Mouse (Mus musculus): Measurements from ENCODE around the gene Echdc3. TPM values are rescaled to one million over a fixed set of nuclear protein-coding genes. Genes with fewer than 3 reads are reported as not detected.

Echdc3 gene
- polyA plus RNA-seq, 1 experiment from 2014 or later: 12.1 TPM

- no peak overlapping the region for H3K4me3 ChIP-seq (replicated peaks; ENCODE audit: low read length)
- 87% methylated on average over 4 of the region's 4 CpGs for whole genome bisulfite sequencing
- no peaks in the 10 kb centered on the region for H3K9me3 ChIP-seq (replicated peaks; ENCODE audit: control insufficient read depth, low read length)
- ATAC-seq (ENCODE audit: insufficient read depth, low FRiP score): no peak
- no peaks in the 10 kb centered on the region for H3K27me3 ChIP-seq (ENCODE audit: control insufficient read depth, insufficient read depth, low read length)
- H3K9ac ChIP-seq (ENCODE audit: low read length): no peak overlapping the region
- no peaks in the 10 kb centered on the region for H3K36me3 ChIP-seq (ENCODE audit: control insufficient read depth, insufficient read depth, low read length)
- no peaks in the 10 kb centered on the region for H3K4me1 ChIP-seq (ENCODE audit: control insufficient read depth, insufficient read depth, low read length)
- H3K27ac ChIP-seq (ENCODE audit: low read length): no peak overlapping the region
- no peak overlapping the region for H3K4me2 ChIP-seq (ENCODE audit: low read depth, low read length)
Measured at GRCm38 (mm10) chr2:6146257-6146656, 66.6 kb downstream of the Echdc3 start.

- H3K9ac ChIP-seq (ENCODE audit: low read length): no peak overlapping the region
- no peaks in the 10 kb centered on the region for H3K4me1 ChIP-seq (ENCODE audit: control insufficient read depth, insufficient read depth, low read length)
- H3K27ac ChIP-seq (ENCODE audit: low read length): no peak overlapping the region
- no peaks in the 10 kb centered on the region for H3K9me3 ChIP-seq (replicated peaks; ENCODE audit: control insufficient read depth, low read length)
- no peaks in the 10 kb centered on the region for H3K27me3 ChIP-seq (ENCODE audit: control insufficient read depth, insufficient read depth, low read length)
- no peak overlapping the region for H3K4me2 ChIP-seq (ENCODE audit: low read depth, low read length)
- H3K4me3 ChIP-seq (replicated peaks; ENCODE audit: low read length): no peak overlapping the region
- H3K36me3 ChIP-seq (ENCODE audit: control insufficient read depth, insufficient read depth, low read length): no peaks in the 10 kb centered on the region
- 72% methylated on average over 10 of the region's 10 CpGs for WGBS
- ATAC-seq (ENCODE audit: insufficient read depth, low FRiP score): no peak
Measured at GRCm38 (mm10) chr2:6145611-6146010, 67.2 kb downstream of the Echdc3 start.

GRCm38 (mm10) chr2:6142915-6143654 is 69.7 kb downstream of the Echdc3 start:
- H3K36me3 ChIP-seq (ENCODE audit: control insufficient read depth, insufficient read depth, low read length): no peaks in the 10 kb centered on the region
- H3K9ac ChIP-seq (ENCODE audit: low read length): no peak overlapping the region
- no peaks in the 10 kb centered on the region for H3K9me3 ChIP-seq (replicated peaks; ENCODE audit: control insufficient read depth, low read length)
- no peaks in the 10 kb centered on the region for H3K27me3 ChIP-seq (ENCODE audit: control insufficient read depth, insufficient read depth, low read length)
- no peak overlapping the region for H3K4me2 ChIP-seq (ENCODE audit: low read depth, low read length)
- 70% methylated on average over 16 of the region's 16 CpGs for WGBS
- no peaks in the 10 kb centered on the region for H3K4me1 ChIP-seq (ENCODE audit: control insufficient read depth, insufficient read depth, low read length)
- ATAC-seq (ENCODE audit: insufficient read depth, low FRiP score): no peak
- H3K27ac ChIP-seq (ENCODE audit: low read length): no peak overlapping the region
- H3K4me3 ChIP-seq (replicated peaks; ENCODE audit: low read length): no peak overlapping the region

GRCm38 (mm10) chr2:6140572-6141161 is 72.2 kb downstream of the Echdc3 start:
- no peak for ATAC-seq (ENCODE audit: insufficient read depth, low FRiP score)
- Histone ChIP-seq H3K4me3 (replicated peaks; ENCODE audit: low read length) (no peak overlapping the region), H3K36me3 (ENCODE audit: control insufficient read depth, insufficient read depth, low read length) (no peaks in the 10 kb centered on the region), H3K4me1 (ENCODE audit: control insufficient read depth, insufficient read depth, low read length) (no peaks in the 10 kb centered on the region), H3K9ac (ENCODE audit: low read length) (no peak overlapping the region), H3K9me3 (replicated peaks; ENCODE audit: control insufficient read depth, low read length) (no peaks in the 10 kb centered on the region), H3K4me2 (ENCODE audit: low read depth, low read length) (no peak overlapping the region), H3K27me3 (ENCODE audit: control insufficient read depth, insufficient read depth, low read length) (no peaks in the 10 kb centered on the region), H3K27ac (ENCODE audit: low read length) (no peak overlapping the region)
- WGBS: 78% methylated on average over 9 of the region's 9 CpGs

Other genes starting within 250 kb of the Echdc3 start
- 29.0 and 34.5 TPM in 2 replicates for gene Proser2, start 82.8 kb downstream of the Echdc3 start, polyA plus RNA-seq (2015; fragmentation: Nextera tagmentation; extraction: Ambion mirVana)
- gene Usp6nl, start 109.6 kb upstream of the Echdc3 start, polyA plus RNA-seq (2015; fragmentation: Nextera tagmentation; extraction: Ambion mirVana): 9.4 and 10.4 TPM in 2 replicates

Measured in stomach, embryonic 16.5 days (tissue).